Mouse (Mus musculus): ENCODE data around the gene Mrtfb.

DNA sequence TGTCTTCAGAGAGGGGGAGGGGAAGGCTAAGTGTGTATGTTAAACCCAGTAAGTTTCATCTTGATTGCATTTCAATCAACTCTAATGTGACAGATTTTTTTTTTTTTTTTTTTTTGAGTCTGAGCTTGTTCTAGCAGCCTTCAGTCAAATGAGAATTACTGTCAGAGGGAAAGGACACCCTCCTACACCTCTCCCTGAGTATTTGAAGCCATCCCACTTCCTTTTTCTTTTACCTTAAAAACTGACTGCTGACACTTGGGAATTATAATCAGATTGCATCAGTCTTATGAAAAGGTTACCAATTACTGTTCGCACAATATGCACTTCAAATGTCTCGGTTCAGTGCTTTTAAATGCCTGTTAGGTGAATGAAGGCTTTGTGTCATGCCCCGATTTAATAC lies 10.0 kb downstream of the Mrtfb start:
- TF ChIP-seq CTCF (IDR thresholded peaks at IDR 0.05; ENCODE audit: borderline replicate concordance, insufficient read depth, low read length) (no peak), POLR2A (IDR thresholded peaks at IDR 0.05; ENCODE audit: low read depth, low read length) (no peak)
